Mouse (Mus musculus) forelimb bud, embryonic 11.5 days (tissue): ENCODE data around the gene Fosl1.
"Not testable (repeated sequence)": the region's sequence is repeated elsewhere in the genome, so short reads cannot be mapped to it uniquely, and the experiment has no call there.

Source experiments
- DNase-seq: peaks from one replicate; pipeline ENCODE4 v3.0.0-alpha.2; 2012; ENCODE audit warnings: low read depth, low spot score

Gene Fosl1

DNA sequence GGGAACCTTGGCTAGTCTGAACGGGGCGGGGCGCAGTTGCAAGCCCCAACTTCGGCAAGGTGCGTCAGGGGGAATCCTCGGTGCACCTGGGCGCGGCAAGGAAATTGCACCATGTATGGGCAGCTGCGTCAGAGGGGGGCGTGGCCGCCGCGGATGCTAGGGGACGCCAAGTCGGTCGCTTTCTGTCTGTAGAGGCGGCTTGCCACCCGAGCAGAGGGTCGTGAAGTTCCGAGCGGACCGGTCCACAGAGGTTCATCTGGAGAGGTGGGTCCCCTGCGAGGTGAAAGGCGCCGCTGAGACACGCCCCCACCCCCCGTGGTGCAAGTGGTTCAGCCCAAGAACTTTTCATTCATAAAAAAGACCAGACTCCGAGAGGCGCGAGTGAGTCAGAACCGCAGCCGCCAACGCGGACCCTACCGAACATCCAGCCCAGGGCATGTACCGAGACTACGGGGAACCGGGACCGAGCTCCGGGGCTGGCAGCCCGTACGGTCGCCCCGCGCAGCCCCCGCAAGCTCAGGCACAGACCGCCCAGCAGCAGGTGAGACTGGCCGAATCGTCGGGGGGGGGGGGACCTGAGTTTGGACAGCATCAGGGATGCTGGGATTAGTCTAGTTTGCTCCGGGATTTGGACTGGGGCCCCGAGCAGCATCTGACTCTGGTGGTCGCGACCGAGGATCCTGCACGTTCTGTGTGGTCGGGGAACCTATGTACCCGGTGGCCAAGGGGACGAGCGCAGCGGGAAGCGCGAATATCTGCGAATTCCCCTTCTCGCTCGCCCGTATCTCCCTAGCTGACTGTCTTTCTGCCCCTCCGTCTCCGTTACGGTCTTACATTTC lies at the start of gene Fosl1:
TSS of gene Fosl1 (plus strand) at position 33 of the 839 bp plus-strand sequence.
- DNase-seq = peak; percentile 41

DNA sequence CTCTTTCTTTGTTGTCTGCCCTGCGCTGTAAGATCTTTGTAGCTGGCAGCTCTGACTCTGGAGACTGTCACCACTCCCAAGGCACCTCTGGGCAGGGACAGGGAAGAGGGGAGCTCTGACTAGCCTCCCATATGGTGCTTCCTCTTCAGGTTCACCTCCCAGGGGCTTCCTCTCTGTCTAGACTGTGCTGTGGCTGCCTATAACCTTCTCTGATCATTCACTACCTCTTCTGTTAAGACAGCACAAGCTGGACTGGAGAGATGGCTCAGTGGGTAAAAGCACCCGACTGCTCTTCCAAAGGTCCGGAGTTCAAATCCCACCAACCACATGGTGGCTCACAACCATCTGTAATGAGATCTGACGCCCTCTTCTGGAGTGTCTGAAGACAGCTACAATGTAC lies 46.3 kb upstream of the Fosl1 start:
- not testable (repeated sequence) for DNase-seq

DNA sequence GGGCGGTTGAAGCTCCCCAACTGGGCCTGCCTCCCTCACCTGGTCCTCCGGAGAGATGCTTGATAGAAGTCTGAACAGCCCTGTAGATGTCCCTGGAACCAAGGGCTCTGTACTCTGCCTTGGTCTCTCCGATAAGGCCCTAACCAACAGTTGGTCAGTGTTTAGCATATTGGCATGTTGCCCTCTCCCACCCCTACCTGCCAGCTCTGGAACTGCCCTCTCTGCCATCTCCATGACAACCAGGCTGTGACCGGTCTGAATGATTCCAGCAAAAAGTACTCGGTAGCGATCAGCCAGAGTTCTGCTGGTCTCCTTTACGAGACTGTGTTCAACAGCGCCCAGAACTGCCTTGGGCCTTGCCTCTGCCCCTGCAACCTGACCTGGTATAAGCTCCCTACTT lies 45.1 kb upstream of the Fosl1 start, which contains the start of gene Tsga10ip:
TSS of gene Tsga10ip (minus strand) at position 234 of the 400 bp plus-strand sequence.
- DNase-seq = no peak

DNA sequence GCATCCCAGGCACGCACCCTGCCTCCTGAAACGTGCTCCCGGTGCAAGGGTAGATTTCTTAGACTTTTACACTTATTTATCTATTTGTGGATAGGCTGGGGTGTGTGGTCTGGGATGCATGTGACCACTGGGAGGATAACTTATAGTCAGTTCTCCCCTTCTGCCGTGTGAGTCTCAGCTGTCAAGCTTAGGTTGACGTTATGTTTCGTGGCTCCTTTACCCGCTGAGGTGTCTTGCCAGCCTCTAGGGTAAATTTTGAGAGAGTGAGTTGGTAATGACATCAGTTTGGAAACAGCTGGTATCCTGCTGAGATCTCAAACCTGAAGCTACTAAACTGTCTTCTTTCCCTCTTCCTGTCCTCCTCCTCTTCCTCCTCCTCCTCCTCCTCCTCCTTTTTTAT lies 41.4 kb upstream of the Fosl1 start:
- DNase-seq = no peak

DNA sequence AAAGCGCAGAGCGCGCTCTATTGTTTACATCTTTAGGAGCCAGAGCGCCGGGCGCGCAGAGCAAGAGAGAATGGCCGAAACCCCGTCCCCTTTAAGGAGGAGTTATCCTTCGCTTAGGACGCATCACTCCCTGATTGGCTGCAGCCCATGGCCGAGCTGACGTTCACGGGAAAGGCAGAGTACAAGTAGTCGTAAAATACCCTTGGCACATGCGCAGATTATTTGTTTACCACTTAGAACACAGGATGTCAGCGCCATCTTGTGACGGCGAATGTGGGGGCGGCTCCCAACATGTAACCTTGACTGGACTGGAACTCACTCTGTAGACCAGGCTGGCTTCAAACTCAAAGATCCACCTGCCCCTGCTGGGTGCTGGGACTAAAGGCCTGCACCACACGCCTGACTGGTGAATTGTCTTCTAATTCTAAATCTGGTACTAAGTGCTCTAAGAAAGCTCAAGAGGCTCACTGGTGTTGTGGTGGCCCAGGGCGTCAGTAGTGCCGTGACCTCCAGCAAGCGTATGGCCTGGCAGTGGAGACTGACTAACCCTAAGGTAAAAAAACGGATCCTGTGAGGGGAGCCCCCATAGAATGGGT lies 40.7 kb upstream of the Fosl1 start:
- not testable (repeated sequence) for DNase-seq

DNA sequence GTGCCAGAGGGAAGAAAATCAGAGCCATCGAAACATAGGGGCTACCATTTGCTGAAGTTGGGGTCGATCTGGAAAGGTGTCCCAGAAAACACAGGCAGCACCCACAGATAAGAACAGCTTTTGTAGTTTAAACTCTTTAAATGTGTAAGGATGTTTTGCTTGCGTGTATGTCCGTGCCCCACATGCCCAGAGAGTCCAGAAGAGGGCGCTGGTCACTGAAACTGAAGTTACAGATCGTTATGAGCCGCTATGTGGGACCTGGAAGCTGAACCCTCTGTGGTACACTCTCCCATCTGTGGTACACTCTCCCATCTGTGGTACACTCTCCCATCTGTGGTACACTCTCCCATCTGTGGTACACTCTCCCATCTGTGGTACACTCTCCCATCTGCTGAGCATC lies 40.2 kb upstream of the Fosl1 start:
- DNase-seq = no peak

DNA sequence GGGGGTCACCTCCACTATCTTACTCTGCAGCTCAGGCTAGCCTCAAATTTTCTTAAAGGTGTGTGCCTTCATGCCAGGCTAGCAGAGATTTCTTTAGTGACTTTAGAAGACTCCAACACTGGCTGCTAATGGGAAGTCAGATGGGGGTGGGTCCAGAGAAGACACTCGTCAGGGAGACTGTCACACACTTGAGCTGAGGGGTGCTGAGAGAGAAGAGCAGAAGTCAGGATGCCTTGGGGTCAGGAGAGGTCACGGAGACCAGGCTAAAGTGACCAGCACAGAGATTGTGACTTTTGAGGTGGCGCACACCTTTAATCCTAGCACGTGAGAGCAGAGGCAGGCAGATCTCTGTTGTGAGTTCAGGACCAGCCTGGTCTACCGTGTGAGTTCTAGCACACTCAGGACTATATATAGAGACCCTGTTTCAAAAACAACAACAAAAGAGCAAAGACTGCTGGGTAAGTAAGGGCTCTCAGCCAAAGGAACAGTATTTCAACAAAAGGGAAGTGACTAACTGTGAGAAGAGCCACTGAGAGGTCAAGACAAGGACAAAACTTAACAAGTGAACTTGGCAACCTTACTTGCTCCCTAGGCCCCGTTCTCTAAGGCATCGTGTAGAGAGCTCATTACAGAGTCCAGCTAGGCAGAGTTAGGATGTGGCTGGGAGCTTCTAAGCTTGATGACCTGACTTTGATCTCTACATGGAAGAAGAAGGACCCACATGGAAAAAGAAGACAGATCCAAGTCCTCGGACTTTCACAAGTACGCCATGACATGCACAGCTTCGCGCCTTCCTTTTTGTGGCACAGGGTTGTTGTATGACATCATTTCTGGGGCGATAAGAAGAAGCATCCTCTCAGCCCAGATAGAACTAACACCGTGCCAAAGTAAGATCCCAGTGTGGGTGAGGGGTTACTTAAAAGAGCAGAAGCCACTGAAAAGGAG lies 39.0 kb upstream of the Fosl1 start:
- DNase-seq = no peak

DNA sequence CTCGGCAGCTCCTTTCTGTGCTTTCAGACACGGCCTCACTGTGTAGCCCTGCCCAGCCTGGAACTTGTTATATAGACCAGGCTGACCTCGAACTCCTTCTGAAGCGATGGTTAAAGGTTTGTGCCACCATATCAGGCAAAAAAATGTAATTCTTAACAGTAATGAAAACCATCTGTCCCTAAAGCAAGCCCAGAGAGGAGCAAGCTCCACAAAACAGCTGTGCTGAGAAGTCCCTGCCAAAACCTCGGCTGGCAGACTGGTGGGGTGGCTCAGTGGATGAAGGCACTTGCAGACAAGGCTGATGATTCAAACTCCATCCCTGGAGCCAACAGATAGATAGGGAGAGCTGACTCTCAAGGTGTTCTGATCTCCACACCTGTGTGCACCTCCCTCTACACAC lies 38.3 kb upstream of the Fosl1 start:
- DNase-seq = no peak

DNA sequence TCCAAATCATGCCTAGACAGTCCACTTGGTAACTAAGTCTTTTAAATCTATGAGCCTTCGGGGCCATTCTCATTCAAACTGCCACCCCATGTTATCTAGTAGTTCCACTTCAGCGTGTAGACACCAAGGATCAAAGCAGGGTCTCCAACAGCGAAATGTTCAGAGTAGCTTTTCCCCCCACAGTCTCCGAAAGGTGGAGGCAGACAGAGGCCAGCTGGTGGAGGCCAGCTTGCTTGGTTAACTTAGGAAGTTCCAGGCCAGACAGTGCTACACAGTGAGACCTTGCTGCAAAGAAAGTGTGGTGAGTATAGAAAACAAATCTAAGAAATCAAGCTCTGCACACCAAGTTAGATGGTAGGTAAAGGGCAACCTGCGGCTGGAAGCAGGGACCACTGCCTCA lies 36.7 kb upstream of the Fosl1 start:
- DNase-seq = no peak

DNA sequence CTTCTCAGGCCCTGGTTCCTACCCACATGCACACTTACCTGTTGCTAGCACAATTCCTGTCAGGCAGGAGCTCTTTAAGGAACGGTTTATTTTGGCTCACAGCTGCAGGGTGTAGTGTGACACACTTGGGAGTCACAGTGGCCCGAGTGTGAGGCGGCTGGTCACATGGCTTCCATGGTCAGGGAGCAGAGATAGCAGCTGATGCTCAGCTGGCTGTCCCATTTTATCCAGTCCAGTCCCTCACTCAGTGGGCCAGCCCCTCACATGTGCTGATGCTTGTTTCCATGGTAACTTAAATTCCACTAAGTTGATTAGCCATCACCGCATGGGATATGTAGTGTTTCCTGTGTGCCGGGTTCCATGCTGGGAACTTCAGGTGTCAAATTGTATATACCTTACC lies 35.4 kb upstream of the Fosl1 start:
- no peak for DNase-seq

DNA sequence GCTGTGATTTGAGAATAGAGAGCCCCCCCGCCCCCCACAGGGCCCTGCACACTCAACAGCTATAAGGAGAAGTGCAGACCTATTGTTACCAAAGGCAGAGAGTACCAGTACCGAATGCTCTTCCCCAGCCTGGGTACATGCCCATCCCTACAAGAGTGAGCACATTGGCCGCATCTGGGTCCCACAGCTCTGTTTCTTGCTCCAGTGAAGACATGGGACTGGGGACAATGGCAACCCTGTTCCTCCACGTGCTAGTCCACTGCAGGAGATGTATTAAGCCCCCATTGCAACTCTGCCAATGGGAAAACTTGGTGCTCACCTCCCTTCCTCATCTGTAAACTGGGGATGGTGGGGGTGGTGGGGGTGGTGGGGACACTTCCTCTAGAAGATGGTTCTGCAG lies 33.5 kb upstream of the Fosl1 start:
- DNase-seq = no peak

DNA sequence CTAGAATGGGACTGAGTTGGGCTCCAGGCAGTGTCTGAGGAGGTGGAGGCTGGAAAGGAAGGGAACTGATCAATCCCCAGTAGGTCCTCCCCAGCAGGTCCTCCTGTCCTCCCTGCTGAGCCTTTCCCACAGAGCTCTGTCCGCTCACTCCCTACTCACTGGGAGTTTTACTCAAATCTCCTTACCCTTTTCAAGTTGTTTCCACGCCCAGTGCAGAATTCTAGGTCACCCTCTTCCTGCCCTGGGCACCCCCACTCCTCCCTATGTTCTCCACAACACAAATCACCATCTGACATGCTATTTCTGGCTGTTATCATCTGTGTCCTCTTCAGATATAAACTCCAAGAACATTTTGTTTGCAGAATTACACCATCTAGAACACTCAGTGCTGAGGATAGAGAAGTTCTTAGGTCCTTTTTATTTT lies 32.8 kb upstream of the Fosl1 start:
- DNase-seq = no peak

DNA sequence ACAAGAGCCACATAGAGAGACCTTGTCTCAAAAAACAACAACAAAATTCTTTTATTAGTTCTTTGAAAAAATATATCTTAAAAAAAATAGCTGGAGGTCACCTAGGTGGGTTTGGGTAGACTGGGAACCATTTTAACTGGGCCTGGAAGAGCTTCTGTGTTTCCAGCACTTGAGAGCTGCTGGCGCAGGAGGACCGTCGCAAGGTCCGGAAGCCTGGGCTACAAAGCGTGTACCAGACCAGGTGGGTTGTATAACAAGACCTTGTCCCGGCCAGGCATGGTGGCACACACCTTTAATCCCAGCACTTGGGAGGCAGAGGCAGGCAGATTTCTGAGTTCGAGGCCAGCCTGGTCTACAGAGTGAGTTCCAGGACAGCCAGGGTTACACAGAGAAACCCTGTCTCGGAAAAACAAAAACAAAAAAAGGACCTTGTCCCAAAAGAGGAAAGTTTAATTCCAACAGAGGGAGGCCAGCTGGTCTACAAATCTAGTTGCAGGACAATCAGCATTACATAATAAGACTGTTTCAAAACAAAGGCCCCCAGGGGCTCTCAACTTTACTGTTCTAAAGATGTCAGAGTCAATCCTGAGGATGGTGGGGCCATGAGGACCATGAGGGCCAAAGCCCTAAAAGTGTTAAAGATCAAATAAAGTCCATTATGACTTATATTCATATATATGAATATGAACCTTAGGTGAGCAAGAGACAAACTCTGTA lies 28.4 kb upstream of the Fosl1 start:
- DNase-seq = no peak

DNA sequence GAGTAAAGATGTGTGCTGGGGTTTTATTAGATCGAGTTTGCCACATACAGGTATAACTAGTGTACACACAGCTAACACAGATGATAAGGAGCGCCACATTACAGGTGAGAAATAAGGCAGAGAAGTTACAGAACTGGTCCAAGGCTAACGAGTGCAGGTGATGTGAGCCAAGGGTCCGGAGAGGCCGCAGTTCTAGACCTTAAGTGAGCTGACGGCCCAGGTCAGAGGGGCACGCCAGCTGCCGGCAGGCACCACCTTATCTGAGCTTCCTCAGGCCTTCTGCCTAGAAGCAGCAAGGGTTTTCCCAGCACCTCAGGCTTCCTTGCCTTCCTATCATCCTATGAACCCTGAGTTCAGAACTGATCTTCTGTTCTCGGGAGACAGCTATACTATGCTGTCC lies 27.7 kb upstream of the Fosl1 start:
- DNase-seq = no peak

DNA sequence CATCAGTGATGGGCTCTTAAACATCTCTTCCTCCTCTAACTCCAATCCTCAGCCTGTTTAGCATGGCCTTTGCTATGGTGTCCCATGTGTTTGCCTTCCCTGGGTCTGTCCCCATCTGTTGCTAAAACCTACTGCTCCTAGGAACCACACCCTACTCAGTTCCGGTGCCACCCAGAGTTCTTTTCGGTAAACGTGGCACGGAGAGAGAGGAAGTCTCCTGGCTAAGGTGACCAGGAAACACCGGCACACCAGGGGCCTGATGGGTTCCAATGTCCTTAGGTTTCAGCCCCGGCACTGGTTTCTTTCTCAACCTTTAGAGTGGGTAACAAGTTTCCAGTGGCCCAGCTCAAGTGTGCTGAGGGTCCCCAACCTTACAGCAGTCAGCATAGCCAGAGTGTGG lies 26.8 kb upstream of the Fosl1 start:
- DNase-seq = no peak

DNA sequence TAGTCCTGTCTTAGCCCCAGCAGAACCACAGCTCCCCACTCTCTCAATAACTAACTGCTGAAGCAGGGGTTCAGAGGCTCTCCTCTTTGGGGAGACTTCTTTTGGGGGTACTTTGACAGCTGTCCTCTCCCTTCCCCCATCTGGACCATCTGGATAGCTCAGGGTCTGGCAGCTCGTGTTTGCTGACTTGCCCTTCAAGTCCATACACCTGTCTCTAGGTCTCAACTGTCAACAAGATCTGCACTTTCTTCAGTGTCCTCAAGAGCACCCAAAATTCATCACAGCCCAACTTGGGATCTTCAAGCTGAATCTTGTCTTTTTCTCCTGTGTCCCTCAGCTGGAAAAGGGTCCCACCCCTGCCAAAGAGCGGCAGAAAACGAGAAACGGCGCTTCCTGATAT lies 25.6 kb upstream of the Fosl1 start:
- DNase-seq = no peak

DNA sequence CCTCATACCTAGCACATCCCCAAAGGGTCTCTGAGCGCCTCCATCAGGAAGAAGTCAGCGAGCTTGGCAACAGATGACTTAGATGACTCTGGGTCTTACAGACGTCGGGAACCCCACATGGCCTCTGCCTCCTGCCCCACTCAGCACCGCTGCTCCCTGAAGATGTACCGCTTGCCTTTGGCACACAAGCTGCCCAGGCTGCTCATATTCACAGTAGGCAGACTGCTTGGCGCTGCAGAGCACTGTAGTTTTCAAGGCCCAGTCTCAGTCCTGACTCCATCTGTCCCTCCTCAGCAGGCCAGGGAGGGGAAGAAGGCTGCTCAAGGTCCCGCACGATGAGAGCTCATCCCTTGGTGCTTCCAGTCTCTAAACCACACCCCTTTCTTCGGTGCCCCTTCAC lies 25.1 kb upstream of the Fosl1 start:
- DNase-seq = no peak

DNA sequence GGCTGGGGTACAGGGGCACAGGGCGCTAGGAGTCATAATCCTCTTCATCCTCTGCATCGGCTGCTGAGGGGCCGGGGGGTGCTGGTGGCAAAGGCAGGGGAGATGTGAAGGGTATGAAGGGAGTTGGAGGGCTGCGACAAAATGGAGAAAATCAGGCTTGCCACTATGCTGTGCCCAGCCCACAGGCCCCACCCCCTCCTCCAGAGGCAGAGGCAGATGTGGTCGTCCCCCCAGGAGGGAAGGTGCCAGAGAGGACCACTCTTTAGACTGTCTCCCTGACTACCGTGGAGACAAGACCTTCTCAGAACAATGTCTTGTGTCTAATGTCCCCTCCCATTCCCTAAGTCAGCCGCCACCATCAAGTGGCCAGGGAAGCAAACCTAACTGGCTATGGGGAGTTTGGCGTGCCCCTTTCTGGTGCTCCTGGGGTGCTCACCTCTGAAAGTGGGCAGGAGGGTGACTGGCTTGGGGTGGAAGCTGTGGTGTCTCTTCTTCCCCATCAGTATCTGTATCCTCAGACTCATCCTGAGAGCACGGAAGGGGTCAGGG lies 24.4 kb upstream of the Fosl1 start:
- DNase-seq = no peak

DNA sequence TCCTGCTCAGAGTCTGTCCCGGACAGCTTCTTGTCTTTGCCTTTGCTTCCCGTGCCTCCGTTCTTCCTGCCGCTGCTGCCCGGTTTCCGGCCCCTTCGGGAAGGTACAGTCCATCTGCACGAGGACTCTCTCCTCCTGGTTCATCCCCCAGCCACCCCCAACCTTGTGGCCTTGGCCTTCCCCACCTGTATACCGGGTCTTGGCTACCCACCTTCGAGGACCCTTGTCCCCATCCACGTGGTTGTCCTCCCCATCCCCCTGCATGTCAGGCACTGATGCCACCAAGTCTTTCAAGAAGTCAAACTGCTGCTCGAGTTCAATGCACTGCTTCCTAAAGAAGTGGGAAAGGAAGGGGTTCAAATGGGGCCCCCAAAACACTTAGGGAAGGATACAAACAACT lies 23.8 kb upstream of the Fosl1 start:
- DNase-seq = no peak

DNA sequence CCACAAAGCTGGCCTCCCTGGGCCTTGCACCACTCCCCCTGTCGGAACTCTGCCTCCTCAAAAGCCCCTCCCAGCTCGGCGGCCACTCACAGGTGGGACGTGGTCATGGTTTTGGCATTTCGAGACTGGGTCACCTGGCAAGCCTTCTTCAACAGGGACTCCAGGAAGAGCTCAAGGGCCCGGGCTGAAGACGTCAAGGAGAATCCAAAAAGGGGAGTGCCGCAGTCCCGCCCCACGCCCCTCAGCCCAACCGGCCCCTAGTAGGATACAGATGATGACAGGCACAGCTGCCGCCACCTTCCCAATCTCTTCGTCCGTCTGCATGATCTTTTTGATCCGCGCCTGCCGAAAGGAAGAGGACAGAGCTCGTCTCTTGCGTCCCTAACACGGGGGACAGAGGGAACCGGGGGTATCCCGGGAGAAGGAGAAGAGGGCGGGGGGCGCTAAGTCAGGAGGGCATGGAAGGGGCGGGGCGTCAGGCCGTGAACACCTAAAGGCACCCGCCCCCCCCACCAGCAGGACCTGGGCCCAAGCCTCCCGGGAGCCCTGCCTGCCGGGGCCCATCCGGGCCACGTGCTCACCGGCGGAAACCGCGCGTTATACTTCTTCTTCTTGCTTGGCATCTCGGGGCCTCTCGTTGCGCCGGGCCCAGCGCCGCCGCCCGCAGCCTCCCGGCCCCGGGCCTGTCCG lies 23.1 kb upstream of the Fosl1 start:
- peak; percentile 44 for DNase-seq
